Mouse (Mus musculus) thymus, adult 2 months (tissue): ENCODE measurements around the gene Sytl3.

Experiments
- CTCF ChIP-seq: fragments of 200-500 bp; IDR thresholded peaks from 2 replicates; pipeline ENCODE4 v1.5.1; 2012; ENCODE audit warnings: mild to moderate bottlenecking, control low read depth, low read length, moderate library complexity, borderline replicate concordance; ENCODE audit not compliant: control insufficient read depth, poor library complexity, insufficient read depth; ENCODE audit errors: extremely low read depth
- POLR2A ChIP-seq: fragments of 200-500 bp; IDR thresholded peaks from 2 replicates; pipeline ENCODE4 v1.6.1; 2012; ENCODE audit warnings: mild to moderate bottlenecking, low read length, control low read depth, moderate library complexity; ENCODE audit not compliant: control insufficient read depth, poor library complexity, insufficient read depth; ENCODE audit errors: extremely low read depth

GRCm38 (mm10) chr17:6757902-6758301, 99.0 kb downstream of the Sytl3 start:
- TF ChIP-seq POLR2A (no peak), CTCF (no peak)
